8 mouse cellular contexts compared by ENCODE assay signal in the genomic region with DNA sequence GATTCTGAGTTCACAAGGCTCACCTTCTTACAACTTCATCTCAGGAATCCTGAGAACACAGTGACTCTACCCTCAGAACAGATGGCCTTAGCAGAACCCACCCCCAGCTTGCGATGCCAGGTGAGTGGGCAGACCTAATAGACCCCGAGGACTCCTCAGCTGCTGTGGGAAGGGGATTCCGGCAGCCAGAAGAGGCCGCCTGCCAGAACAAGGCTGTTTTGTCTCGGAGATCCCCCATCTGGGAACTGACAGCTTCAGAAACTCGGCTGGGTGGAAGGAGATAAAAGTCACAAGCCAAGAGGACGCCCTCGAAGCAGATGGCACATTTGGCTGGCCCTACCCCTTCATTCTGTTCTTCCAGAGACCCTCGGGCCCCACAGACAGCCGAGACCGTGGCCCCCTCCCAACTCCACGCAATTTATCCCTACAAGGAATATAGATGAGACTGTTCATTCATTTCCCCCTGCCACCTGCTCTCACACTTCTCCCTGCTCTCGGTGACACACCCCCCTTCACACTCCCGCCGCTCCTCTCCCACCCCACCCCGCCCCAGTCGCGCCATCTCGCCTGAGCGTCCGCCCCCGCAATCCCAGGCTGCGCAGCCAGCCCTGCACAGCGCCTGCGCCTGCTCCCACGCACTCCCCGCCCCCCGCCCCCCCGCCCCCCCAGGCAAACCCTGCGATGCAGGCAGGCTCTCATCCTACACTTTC. TPM values are rescaled to one million over a fixed set of nuclear protein-coding genes. Genes with fewer than 3 reads are reported as not detected.
DNase-seq lines count a peak whose midpoint lies in the region; ATAC-seq and TF ChIP-seq lines count a peak whose summit lies in the region.

TSS of gene Optc (minus strand) at position 51 of the 710 bp plus-strand sequence.

- H3K27ac ChIP-seq in CH12.LX (ENCODE audit: insufficient read depth, low read depth): no peak within 1 kb of the TSS
- H3K27ac ChIP-seq in heart, embryonic 15.5 days: peak within 1 kb of the TSS; percentile 73

- TF ChIP-seq RAD21 in CH12.LX (IDR thresholded peaks at IDR 0.05; ENCODE audit: low read depth, low read length): no peak

- H3K79me2 ChIP-seq in CH12.LX (replicated peaks; ENCODE audit: control insufficient read depth, extremely low read depth, insufficient read depth, poor library complexity, severe bottlenecking): no peaks in the 10 kb centered on the region

- peaks cover 88% of the 10 kb centered on the region for H3K27me3 ChIP-seq in CH12.LX (replicated peaks)
- peaks cover 17% of the 10 kb centered on the region; the same call in 1 of the 2 replicates for H3K27me3 ChIP-seq in heart, embryonic 15.5 days

- no peak for TF ChIP-seq POLR2A in CH12.LX (IDR thresholded peaks at IDR 0.05; ENCODE audit: low read depth, low read length)

- WGBS in heart, embryonic 15.5 days: 4% methylated on average over 30 of the region's 30 CpGs

- H3K4me2 ChIP-seq in CH12.LX (ENCODE audit: insufficient read depth, low read depth, poor library complexity, severe bottlenecking): peak within 1 kb of the TSS; percentile 63
- peak within 1 kb of the TSS; percentile 93 for H3K4me2 ChIP-seq in heart, embryonic 15.5 days

- ATAC-seq in heart, embryonic 15.5 days (replicated peaks; ENCODE audit: insufficient number of reproducible peaks, insufficient read depth, low FRiP score, low read depth): peak; percentile 59
- no peak; the same call in 1 of the 2 replicates for ATAC-seq in granulocyte monocyte progenitor cell, adult 5-6 weeks (replicated peaks; ENCODE audit: poor library complexity, severe bottlenecking)

- peak; percentile 51 for DNase-seq in CD4-positive helper T cell, adult 2 months (ENCODE audit: low read depth, low spot score)
- DNase-seq in CH12.LX (ENCODE audit: extremely low read depth): no peak
- peak; percentile 66 to 78 for DNase-seq in cerebellum, postnatal 36 days
- DNase-seq in layer of hippocampus, postnatal 14 days (ENCODE audit: low spot score in 2 of 2): peak; percentile 69 to 76
- DNase-seq in lung, postnatal 14 days: peak; percentile 27
- DNase-seq in right cerebral cortex, postnatal 4 days: peak; percentile 75

- no peak for TF ChIP-seq CTCF in CH12.LX (conservative IDR thresholded peaks at IDR 0.05 in 1 of 2, IDR thresholded peaks at IDR 0.05 in 1 of 2; ENCODE audit: low read depth in 2 of 2, low read length in 2 of 2)

- no peak within 1 kb of the TSS for H3K9ac ChIP-seq in CH12.LX (ENCODE audit: insufficient read depth, low read depth)
- H3K9ac ChIP-seq in heart, embryonic 15.5 days: peak within 1 kb of the TSS; percentile 65

- H3K9me3 ChIP-seq in CH12.LX (replicated peaks; ENCODE audit: low read length): no peaks in the 10 kb centered on the region
- no peaks in the 10 kb centered on the region for H3K9me3 ChIP-seq in heart, embryonic 15.5 days (replicated peaks)

- H3K4me1 ChIP-seq in CH12.LX (ENCODE audit: control insufficient read depth in 1 of 2, insufficient read depth in 2 of 2): peaks cover 0 to 4% of the 10 kb centered on the region in 2 experiments; a peak in 2 of 4 replicates
- H3K4me1 ChIP-seq in heart, embryonic 15.5 days (replicated peaks): peaks cover 21% of the 10 kb centered on the region

- no peaks in the 10 kb centered on the region for H3K36me3 ChIP-seq in CH12.LX (replicated peaks in 1 of 2; ENCODE audit: control insufficient read depth in 1 of 2, insufficient read depth in 1 of 2, low read length in 1 of 2)
- no peaks in the 10 kb centered on the region for H3K36me3 ChIP-seq in heart, embryonic 15.5 days

- no peak for TF ChIP-seq EP300 in CH12.LX (IDR thresholded peaks at IDR 0.05; ENCODE audit: low read length)

- dilution Hi-C loops in CH12.LX (cut with MboI; ENCODE audit: extremely low pct_ligation_motif_present, extremely low pct_unique_long_range_greater_than_20kb, low sequenced_read_pairs): no loop called here

- no peak within 1 kb of the TSS for H3K4me3 ChIP-seq in CH12.LX (replicated peaks in 1 of 3; ENCODE audit: low read depth in 2 of 3, low read length in 2 of 3, poor library complexity in 1 of 3)
- peak within 1 kb of the TSS; percentile 51 for H3K4me3 ChIP-seq in heart, embryonic 15.5 days

- in situ Hi-C loops in CH12.LX (cut with MboI; ENCODE audit: low pct_ligation_motif_present, low pct_unique_long_range_greater_than_20kb, low sequenced_read_pairs): loop anchor here (25.0 kb wide), 1 partner anchor 404 kb away; no protein-coding TSS in a partner anchor

TF ChIP-seq in CH12.LX, 34 proteins besides CTCF, POLR2A, EP300 and RAD21:
- TF ChIP-seq JUN (IDR thresholded peaks at IDR 0.05; ENCODE audit: insufficient read depth, low read depth, low read length) (no peak), NELFE (IDR thresholded peaks at IDR 0.05; ENCODE audit: low read depth, low read length) (no peak), UBTF (IDR thresholded peaks at IDR 0.05; ENCODE audit: low read depth, low read length) (no peak), NRF1 (IDR thresholded peaks at IDR 0.05; ENCODE audit: low read depth, low read length) (0 out of 2 replicates have a peak, but pooled peaks have one; percentile 32), E2F4 (IDR thresholded peaks at IDR 0.05; ENCODE audit: insufficient replicate concordance, low read depth, low read length) (no peak), MAZ (IDR thresholded peaks at IDR 0.05; ENCODE audit: low read depth, low read length) (no peak), KAT2A (IDR thresholded peaks at IDR 0.05; ENCODE audit: insufficient replicate concordance, low read length) (no peak)

RNA-seq across cellular contexts. Expression of gene Optc, which starts in this region (rescaled TPM):
- not detected in 2 replicates for total RNA-seq in CH12.LX (2012; rRNA removed)
- not detected in 2 replicates for total RNA-seq in CH12.LX (2014; rRNA removed)
- polyA plus RNA-seq in CH12.LX (2012; ENCODE audit: insufficient read length, low read depth): not detected in 2 replicates
- polyA plus RNA-seq in heart, embryonic 15.5 days (2015; fragmentation: Nextera tagmentation; extraction: Ambion mirVana): 0.18 and 0.36 TPM in 2 replicates
- total RNA-seq in layer of hippocampus, postnatal 14 days (2021): 1 to 10 TPM in 1 of 2 experiments, under 1 TPM in 1; 0.60 to 1.3 TPM
- 1.2 TPM in 1 of 2 replicates, not detected in the other for total RNA-seq in granulocyte monocyte progenitor cell, adult 5-6 weeks (2014; fragmentation: Nextera tagmentation)
- not detected in 2 replicates for total RNA-seq in granulocyte monocyte progenitor cell, adult 5-6 weeks (2017)

Comparison
In these comparisons a context has a peak if more than half of its experiments do, and no peak if none do; other contexts are left out.
1. Peak in ATAC-seq, H3K4me3 ChIP-seq, H3K27ac ChIP-seq, H3K9ac ChIP-seq and H3K4me2 ChIP-seq in heart, embryonic 15.5 days; RNA of the gene not detected or under 1 TPM.